Mouse (Mus musculus): Measurements from ENCODE around the gene Lgi2. TPM values are rescaled to one million over a fixed set of nuclear protein-coding genes. Genes with fewer than 3 reads are reported as not detected.

Lgi2 gene
- 2.4 and 2.8 TPM in 2 replicates for polyA plus RNA-seq (2015; fragmentation: Nextera tagmentation; extraction: Ambion mirVana)

GRCm38 (mm10) chr5:52565813-52566531, at the start of gene Lgi2:
Lgi2 (minus strand) TSS chr5:52566462.
- peak; percentile 65 for ATAC-seq (ENCODE audit: low FRiP score, low read depth)
- Histone ChIP-seq H3K9me3 (peaks cover 9% of the 10 kb centered on the region; the same call in 1 of the 2 replicates), H3K27me3 (peaks cover 46% of the 10 kb centered on the region), H3K4me2 (replicated peaks) (peak within 1 kb of the TSS; percentile 93), H3K27ac (no peak within 1 kb of the TSS), H3K9ac (peak within 1 kb of the TSS; percentile 71), H3K4me1 (peaks cover 18% of the 10 kb centered on the region), H3K36me3 (no peaks in the 10 kb centered on the region), H3K4me3 (peak within 1 kb of the TSS; percentile 63)
- WGBS = under 1% methylated on average over 74 of the region's 83 CpGs

DNA sequence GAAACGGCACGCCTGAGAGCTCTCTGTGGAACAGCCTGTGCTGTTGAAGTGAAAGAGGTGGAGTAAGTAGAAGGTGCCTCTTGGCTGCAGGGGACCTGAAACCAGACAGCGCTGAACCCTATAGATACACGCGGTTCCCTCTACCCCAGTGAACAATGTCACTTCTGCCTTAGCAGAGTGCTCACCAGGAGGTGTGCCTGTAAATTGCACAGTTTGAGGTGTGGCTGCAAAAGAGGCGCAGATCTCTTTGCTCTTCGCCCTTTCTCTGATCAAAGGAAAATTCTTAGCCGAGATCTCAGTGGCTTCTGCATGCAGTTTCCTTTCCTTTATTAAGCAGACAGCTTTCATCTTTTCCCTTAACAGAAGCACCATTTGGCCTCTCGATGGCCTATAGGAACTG, 49.2 kb upstream of the Lgi2 start:
- WGBS = 38% methylated on average over 9 of the region's 9 CpGs
- Histone ChIP-seq H3K27ac (no peak overlapping the region), H3K36me3 (no peaks in the 10 kb centered on the region), H3K4me3 (no peak overlapping the region), H3K4me1 (peaks cover 45% of the 10 kb centered on the region), H3K9me3 (no peaks in the 10 kb centered on the region; the same call in 1 of the 2 replicates), H3K9ac (no peak overlapping the region), H3K27me3 (peaks cover 43% of the 10 kb centered on the region), H3K4me2 (replicated peaks) (no peak overlapping the region)
- no peak for ATAC-seq (ENCODE audit: low FRiP score, low read depth)

- Histone ChIP-seq H3K27ac (no peak overlapping the region), H3K4me3 (no peak overlapping the region), H3K4me1 (peaks cover 49% of the 10 kb centered on the region), H3K27me3 (peaks cover 41% of the 10 kb centered on the region), H3K9ac (no peak overlapping the region), H3K4me2 (replicated peaks) (no peak overlapping the region), H3K36me3 (no peaks in the 10 kb centered on the region), H3K9me3 (no peaks in the 10 kb centered on the region; the same call in 1 of the 2 replicates)
- ATAC-seq (ENCODE audit: low FRiP score, low read depth) = no peak
- 70% methylated on average over 4 of the region's 4 CpGs for WGBS
Measured at GRCm38 (mm10) chr5:52614686-52615085, 48.4 kb upstream of the Lgi2 start.

DNA sequence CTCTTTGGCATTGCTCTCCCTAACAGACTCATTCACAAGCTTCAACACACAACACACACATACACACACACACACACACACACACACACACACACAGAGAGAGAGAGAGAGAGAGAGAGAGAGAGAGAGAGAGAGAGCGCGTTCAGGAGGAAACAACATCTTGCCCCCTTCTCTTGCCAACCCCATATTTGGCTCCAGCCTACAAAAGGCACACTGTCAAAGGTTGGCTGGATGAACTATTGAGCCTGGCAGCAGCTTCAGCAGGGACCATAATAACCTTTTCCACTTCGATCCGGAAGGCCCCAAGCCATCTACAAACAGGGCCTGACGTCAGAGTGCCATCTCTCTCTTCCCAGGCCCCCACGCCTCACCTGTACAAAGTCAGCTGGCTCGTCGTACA, 46.5 kb upstream of the Lgi2 start:
- H3K4me1 ChIP-seq = peaks cover 37% of the 10 kb centered on the region
- no peak for ATAC-seq (ENCODE audit: low FRiP score, low read depth)
- H3K4me2 ChIP-seq (replicated peaks) = no peak overlapping the region
- H3K27ac ChIP-seq = no peak overlapping the region
- no peak overlapping the region for H3K4me3 ChIP-seq
- H3K9me3 ChIP-seq = peaks cover 5% of the 10 kb centered on the region; the same call in 1 of the 2 replicates
- no peak overlapping the region for H3K9ac ChIP-seq
- H3K36me3 ChIP-seq = no peaks in the 10 kb centered on the region
- WGBS = 83% methylated on average over 8 of the region's 8 CpGs
- H3K27me3 ChIP-seq = peaks cover 39% of the 10 kb centered on the region

DNA sequence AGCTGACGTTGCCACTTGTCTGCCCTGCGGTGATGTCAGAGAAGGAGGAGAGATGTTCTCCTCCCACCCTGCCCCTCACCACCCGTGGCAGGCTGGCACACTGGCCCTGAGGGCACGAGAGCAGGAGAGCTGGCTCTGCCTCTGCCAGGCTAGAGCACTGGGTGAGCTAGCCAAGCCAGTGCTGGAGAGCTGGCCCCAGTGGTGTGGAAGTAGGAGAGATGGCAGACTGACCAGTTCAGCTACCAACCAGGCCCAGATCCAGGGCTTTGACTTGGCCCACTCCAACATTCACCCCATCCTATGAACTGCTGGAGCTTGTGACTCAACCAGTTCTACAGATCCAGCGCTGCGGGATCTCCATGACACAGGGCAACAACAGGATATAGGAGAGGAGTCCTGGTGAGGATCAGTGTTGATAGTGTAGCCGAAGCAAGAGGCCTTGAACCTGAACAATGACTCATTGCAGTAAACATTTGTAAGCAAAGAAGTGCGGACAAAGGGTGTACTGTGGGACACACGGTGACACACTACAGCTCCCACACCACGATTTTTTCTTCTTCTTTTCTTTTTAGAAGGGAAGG, 45.1 kb upstream of the Lgi2 start:
- H3K9me3 ChIP-seq = peaks cover 15% of the 10 kb centered on the region
- no peak for ATAC-seq (ENCODE audit: low FRiP score, low read depth)
- WGBS = 80% methylated on average over 10 of the region's 10 CpGs
- no peak overlapping the region for H3K27ac ChIP-seq
- H3K36me3 ChIP-seq = no peaks in the 10 kb centered on the region
- peaks cover 36% of the 10 kb centered on the region for H3K27me3 ChIP-seq
- H3K9ac ChIP-seq = no peak overlapping the region
- H3K4me2 ChIP-seq (replicated peaks) = no peak overlapping the region
- H3K4me3 ChIP-seq = no peak overlapping the region
- peaks cover 25% of the 10 kb centered on the region for H3K4me1 ChIP-seq

DNA sequence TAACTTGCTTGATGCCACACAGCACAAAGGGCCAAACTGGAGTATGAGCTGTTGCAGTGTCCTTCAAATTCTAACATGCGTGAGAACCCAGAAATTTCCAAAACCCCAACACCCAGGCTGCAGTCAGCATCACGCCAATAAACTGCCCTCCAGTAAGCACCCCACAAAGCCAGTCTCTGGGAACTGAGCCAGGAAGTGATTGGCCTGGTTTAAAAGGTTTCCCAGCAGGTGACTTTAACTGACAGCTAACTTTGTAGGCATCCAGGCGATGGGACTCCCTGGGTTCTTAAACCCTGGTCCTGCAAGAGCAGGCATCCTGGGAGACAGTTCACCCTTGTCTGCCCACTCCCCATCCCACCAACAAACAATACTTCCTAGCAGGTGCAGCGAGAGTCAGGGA, 44.0 kb upstream of the Lgi2 start:
- no peak overlapping the region for H3K4me3 ChIP-seq
- H3K9ac ChIP-seq = no peak overlapping the region
- H3K4me2 ChIP-seq (replicated peaks) = no peak overlapping the region
- peaks cover 18% of the 10 kb centered on the region for H3K4me1 ChIP-seq
- WGBS = 36% methylated on average over 4 of the region's 4 CpGs
- H3K36me3 ChIP-seq = no peaks in the 10 kb centered on the region
- H3K27me3 ChIP-seq = peaks cover 37% of the 10 kb centered on the region
- no peak overlapping the region for H3K27ac ChIP-seq
- no peak for ATAC-seq (ENCODE audit: low FRiP score, low read depth)
- H3K9me3 ChIP-seq = peaks cover 15% of the 10 kb centered on the region

- no peak overlapping the region for H3K4me3 ChIP-seq
- peaks cover 19% of the 10 kb centered on the region for H3K4me1 ChIP-seq
- H3K9me3 ChIP-seq = peaks cover 15% of the 10 kb centered on the region
- no peak overlapping the region for H3K4me2 ChIP-seq (replicated peaks)
- H3K9ac ChIP-seq = no peak overlapping the region
- H3K27me3 ChIP-seq = peaks cover 34% of the 10 kb centered on the region
- no peak for ATAC-seq (ENCODE audit: low FRiP score, low read depth)
- no peaks in the 10 kb centered on the region for H3K36me3 ChIP-seq
- H3K27ac ChIP-seq = no peak overlapping the region
- 72% methylated on average over 10 of the region's 10 CpGs for WGBS
Measured at GRCm38 (mm10) chr5:52609672-52610071, 43.4 kb upstream of the Lgi2 start.

DNA sequence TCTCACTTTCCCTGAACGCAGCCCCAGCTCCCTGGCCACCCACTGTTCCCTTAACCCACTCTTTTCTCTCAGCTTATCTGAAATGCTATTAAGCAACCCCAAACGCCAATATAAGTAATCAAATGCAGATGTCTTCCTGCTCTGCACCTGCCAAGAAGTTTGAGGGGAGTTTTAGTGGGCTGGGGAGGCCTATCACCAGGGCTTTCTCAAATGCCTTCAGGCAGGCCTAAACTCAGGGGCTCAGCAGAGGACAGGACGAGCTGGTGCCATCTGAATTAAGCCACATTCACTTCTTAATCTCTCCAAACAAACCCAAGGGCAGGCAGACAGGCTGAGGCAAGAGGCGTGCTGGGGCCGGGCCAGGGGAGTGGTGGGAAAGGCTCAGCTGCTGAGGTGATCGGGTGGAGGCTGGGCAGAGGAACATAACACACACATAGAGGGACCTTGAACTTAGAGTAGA, 38.4 kb upstream of the Lgi2 start:
- Histone ChIP-seq H3K9ac (no peak overlapping the region), H3K9me3 (peaks cover 15% of the 10 kb centered on the region; the same call in 1 of the 2 replicates), H3K4me2 (replicated peaks) (0 out of 2 replicates have a peak overlapping the region, but pooled peaks have one; percentile 4), H3K27ac (no peak overlapping the region; the same call in 1 of the 2 replicates), H3K36me3 (no peaks in the 10 kb centered on the region), H3K4me3 (no peak overlapping the region), H3K27me3 (peaks cover 53% of the 10 kb centered on the region), H3K4me1 (peaks cover 18% of the 10 kb centered on the region)
- peak; percentile 87 for ATAC-seq (ENCODE audit: low FRiP score, low read depth)
- 9% methylated on average over 6 of the region's 6 CpGs for WGBS

GRCm38 (mm10) chr5:52590612-52591011, 24.4 kb upstream of the Lgi2 start:
- ATAC-seq (ENCODE audit: low FRiP score, low read depth) = no peak
- Histone ChIP-seq H3K4me3 (no peak overlapping the region), H3K9me3 (no peaks in the 10 kb centered on the region), H3K4me2 (replicated peaks) (no peak overlapping the region), H3K4me1 (no peaks in the 10 kb centered on the region), H3K27ac (no peak overlapping the region), H3K9ac (no peak overlapping the region), H3K36me3 (no peaks in the 10 kb centered on the region), H3K27me3 (peaks cover 9% of the 10 kb centered on the region; the same call in 1 of the 2 replicates)
- 90% methylated on average over 9 of the region's 9 CpGs for WGBS

DNA sequence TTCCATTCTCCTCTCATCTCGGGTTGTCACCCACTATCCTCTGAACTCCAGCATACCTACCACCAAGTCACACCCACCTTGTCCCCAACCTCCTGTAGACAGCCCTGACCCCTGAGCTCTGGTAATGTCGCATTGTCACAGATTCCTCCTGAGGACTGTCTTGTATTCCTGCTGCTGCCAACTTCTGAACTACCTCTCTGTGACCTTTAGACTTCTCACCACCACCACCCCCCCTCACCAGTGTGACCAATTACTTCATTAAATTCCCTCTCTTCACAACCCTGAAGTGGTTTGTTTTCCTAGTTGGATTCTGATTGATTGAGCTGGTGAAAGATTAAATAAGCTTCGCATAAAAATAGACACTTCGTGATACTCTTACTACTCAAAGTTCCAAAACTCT, 22.4 kb upstream of the Lgi2 start:
- H3K27ac ChIP-seq = no peak overlapping the region
- H3K4me3 ChIP-seq = no peak overlapping the region
- no peaks in the 10 kb centered on the region for H3K4me1 ChIP-seq
- ATAC-seq (ENCODE audit: low FRiP score, low read depth) = no peak
- no peak overlapping the region for H3K4me2 ChIP-seq (replicated peaks)
- WGBS = 77% methylated on average over 4 of the region's 4 CpGs
- peaks cover 4% of the 10 kb centered on the region; the same call in 1 of the 2 replicates for H3K27me3 ChIP-seq
- H3K36me3 ChIP-seq = no peaks in the 10 kb centered on the region
- no peak overlapping the region for H3K9ac ChIP-seq
- no peaks in the 10 kb centered on the region for H3K9me3 ChIP-seq

- no peak overlapping the region for H3K4me3 ChIP-seq
- H3K4me2 ChIP-seq (replicated peaks) = no peak overlapping the region
- no peak overlapping the region for H3K27ac ChIP-seq
- H3K9me3 ChIP-seq = no peaks in the 10 kb centered on the region
- H3K36me3 ChIP-seq = no peaks in the 10 kb centered on the region
- H3K27me3 ChIP-seq = peaks cover 4% of the 10 kb centered on the region; the same call in 1 of the 2 replicates
- no peak for ATAC-seq (ENCODE audit: low FRiP score, low read depth)
- H3K9ac ChIP-seq = no peak overlapping the region
- WGBS = 84% methylated on average over 9 of the region's 9 CpGs
- H3K4me1 ChIP-seq = no peaks in the 10 kb centered on the region
Measured at GRCm38 (mm10) chr5:52587291-52587733, 21.1 kb upstream of the Lgi2 start.

DNA sequence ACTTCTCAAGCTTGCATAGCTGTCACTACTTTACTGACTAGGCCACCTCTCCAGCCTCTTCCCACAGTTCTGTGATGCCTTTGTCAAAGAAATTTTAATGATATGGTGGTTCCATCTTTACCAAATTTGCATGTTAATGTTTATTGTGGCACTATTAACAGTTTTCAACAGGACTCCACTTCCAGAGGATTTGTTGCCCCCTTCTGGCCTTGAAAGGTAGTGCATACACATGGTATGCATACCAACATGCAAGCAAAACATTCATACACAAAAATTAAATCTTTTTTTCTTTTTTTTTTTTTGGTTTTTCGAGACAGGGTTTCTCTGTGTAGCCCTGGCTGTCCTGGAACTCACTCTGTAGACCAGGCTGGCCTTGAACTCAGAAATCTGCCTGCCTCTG, 6.3 kb upstream of the Lgi2 start:
- Histone ChIP-seq H3K4me2 (replicated peaks) (no peak overlapping the region), H3K36me3 (no peaks in the 10 kb centered on the region; the same call in 1 of the 2 replicates), H3K27ac (no peak overlapping the region), H3K4me3 (no peak overlapping the region), H3K27me3 (no peaks in the 10 kb centered on the region), H3K9ac (no peak overlapping the region), H3K4me1 (no peaks in the 10 kb centered on the region), H3K9me3 (peaks cover 20% of the 10 kb centered on the region)
- ATAC-seq (ENCODE audit: low FRiP score, low read depth) = no peak
- WGBS = 30% methylated on average over 1 of the region's 1 CpGs

All from limb, embryonic 13.5 days (tissue).